Comparison of ENCODE assay signal across 7 mouse cellular contexts in the genomic region with DNA sequence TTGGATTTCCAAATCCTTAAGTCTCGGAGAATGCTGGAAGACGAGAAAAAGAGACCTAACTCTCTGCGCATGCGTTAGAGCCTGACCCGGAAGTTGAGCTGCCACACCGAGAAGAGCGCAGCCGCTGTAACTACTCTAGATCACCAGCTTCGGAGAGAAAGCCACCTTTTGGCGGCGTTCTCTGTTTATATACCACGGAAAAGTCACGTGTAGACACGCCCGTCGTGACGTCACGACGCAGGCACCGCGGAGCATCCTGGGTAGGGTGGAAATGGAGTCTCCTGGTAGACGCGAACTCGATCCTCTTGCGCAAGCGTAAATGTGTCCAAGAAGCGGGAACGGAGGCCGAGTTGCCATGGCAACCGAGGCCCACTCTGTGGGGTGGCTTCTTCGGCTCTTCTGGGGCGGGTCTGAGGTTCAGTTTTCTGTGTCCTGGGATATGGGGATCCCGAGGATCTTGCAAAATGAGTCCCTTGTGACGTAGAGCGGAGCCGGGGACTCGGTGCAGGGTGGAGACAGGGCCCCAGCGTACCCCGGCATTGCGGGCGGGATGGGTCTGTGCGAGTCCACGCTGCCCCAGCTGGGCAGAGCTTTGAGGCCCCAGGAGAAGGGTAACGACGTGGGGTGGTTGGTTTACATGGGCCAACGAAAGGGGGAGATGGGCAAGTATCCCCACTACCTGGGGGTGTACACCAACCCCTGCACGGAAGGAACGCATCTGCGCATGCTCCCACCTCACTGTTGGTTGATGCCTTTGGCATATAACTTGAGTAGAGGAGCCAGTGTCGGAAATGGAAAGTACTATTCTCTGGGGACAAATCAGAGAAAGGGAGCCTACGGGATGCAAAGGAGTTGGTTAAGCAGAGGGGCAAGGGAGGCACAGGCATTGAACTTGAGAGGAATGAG. TPM values are rescaled to one million over a fixed set of nuclear protein-coding genes. Genes with fewer than 3 reads are reported as not detected.
DNase-seq lines count a peak whose midpoint lies in the region; ATAC-seq and TF ChIP-seq lines count a peak whose summit lies in the region.

A gene (minus strand): TSS at position 53 of the 906 bp plus-strand sequence.
A gene (plus strand): TSS at position 234 of the 906 bp plus-strand sequence.

- H3K36me3 ChIP-seq in embryonic facial prominence, embryonic 10.5 days (replicated peaks) = peaks cover 29% of the 10 kb centered on the region
- peaks cover 23% of the 10 kb centered on the region for H3K36me3 ChIP-seq in intestine, postnatal 0 days (ENCODE audit: control insufficient read depth, insufficient read depth)
- H3K36me3 ChIP-seq in midbrain, embryonic 12.5 days = peaks cover 26% of the 10 kb centered on the region
- peaks cover 18% of the 10 kb centered on the region for H3K36me3 ChIP-seq in small intestine, adult 2 months (ENCODE audit: control insufficient read depth, insufficient read depth, low read length)

- H3K4me2 ChIP-seq in intestine, postnatal 0 days (replicated peaks; ENCODE audit: low read depth) = peak within 1 kb of the TSS; percentile 89
- peak within 1 kb of the TSS; percentile 92 for H3K4me2 ChIP-seq in midbrain, embryonic 12.5 days (replicated peaks)

- peak; percentile 99 for TF ChIP-seq POLR2A in small intestine, adult 2 months (IDR thresholded peaks at IDR 0.05; ENCODE audit: low read depth, low read length)

- intact Hi-C loops in left cerebral cortex, postnatal 4 days (cut with DNase I) = no loop called here

- TF ChIP-seq CTCF in intestine, postnatal 0 days (IDR thresholded peaks at IDR 0.05; ENCODE audit: low read depth) = peak; percentile 35; the same call in 1 of the 2 replicates
- no peak for TF ChIP-seq CTCF in small intestine, adult 2 months (IDR thresholded peaks at IDR 0.05; ENCODE audit: extremely low read depth, insufficient read length, insufficient replicate concordance, low read depth, low read length)

- H3K27ac ChIP-seq in embryonic facial prominence, embryonic 10.5 days (replicated peaks) = peak within 1 kb of the TSS; percentile 94
- H3K27ac ChIP-seq in intestine, postnatal 0 days (ENCODE audit: low read depth, low read length) = peak within 1 kb of the TSS; percentile 75
- H3K27ac ChIP-seq in midbrain, embryonic 12.5 days (replicated peaks) = peak within 1 kb of the TSS; percentile 93
- peak within 1 kb of the TSS; percentile 63 for H3K27ac ChIP-seq in small intestine, adult 2 months (ENCODE audit: insufficient read depth, low read depth, low read length)

- no peaks in the 10 kb centered on the region for H3K27me3 ChIP-seq in embryonic facial prominence, embryonic 10.5 days (replicated peaks; ENCODE audit: low read depth, poor library complexity, severe bottlenecking)
- H3K27me3 ChIP-seq in intestine, postnatal 0 days (replicated peaks; ENCODE audit: control insufficient read depth, insufficient read depth, low read length) = no peaks in the 10 kb centered on the region
- H3K27me3 ChIP-seq in midbrain, embryonic 12.5 days = 0 out of 2 replicates have a peak, but pooled peaks cover 3% of the 10 kb centered on the region
- no peaks in the 10 kb centered on the region for H3K27me3 ChIP-seq in small intestine, adult 2 months (ENCODE audit: control insufficient read depth, insufficient read depth, low read length)

- H3K9me3 ChIP-seq in embryonic facial prominence, embryonic 10.5 days = no peaks in the 10 kb centered on the region
- no peaks in the 10 kb centered on the region for H3K9me3 ChIP-seq in intestine, postnatal 0 days (ENCODE audit: control insufficient read depth)
- no peaks in the 10 kb centered on the region for H3K9me3 ChIP-seq in midbrain, embryonic 12.5 days

- peak; percentile 96 for DNase-seq in adrenal gland, postnatal 10 days
- DNase-seq in embryonic facial prominence, embryonic 10.5 days (ENCODE audit: low spot score) = peak; percentile 97
- peak; percentile 78 for DNase-seq in gonadal fat pad, adult 2 months (ENCODE audit: low read depth)
- peak; percentile 98 for DNase-seq in left cerebral cortex, postnatal 4 days

- H3K4me3 ChIP-seq in embryonic facial prominence, embryonic 10.5 days = peak within 1 kb of the TSS; percentile 80
- peak within 1 kb of the TSS; percentile 70 for H3K4me3 ChIP-seq in intestine, postnatal 0 days (ENCODE audit: low read depth, low read length)
- H3K4me3 ChIP-seq in midbrain, embryonic 12.5 days = peak within 1 kb of the TSS; percentile 75
- peak within 1 kb of the TSS; percentile 81 for H3K4me3 ChIP-seq in small intestine, adult 2 months (ENCODE audit: low read depth, low read length)

- ATAC-seq in intestine, postnatal 0 days = peak; percentile 92
- peak; percentile 94 for ATAC-seq in midbrain, embryonic 12.5 days (ENCODE audit: low FRiP score, low read depth)

- under 1% methylated on average over 51 of the region's 51 CpGs for WGBS in embryonic facial prominence, embryonic 10.5 days
- under 1% methylated on average over 51 of the region's 51 CpGs for WGBS in intestine, postnatal 0 days
- WGBS in midbrain, embryonic 12.5 days = 1% methylated on average over 51 of the region's 51 CpGs
- 1% methylated on average over 51 of the region's 51 CpGs for WGBS in small intestine, adult 2 months

- H3K4me1 ChIP-seq in embryonic facial prominence, embryonic 10.5 days = peaks cover 23% of the 10 kb centered on the region
- no peaks in the 10 kb centered on the region for H3K4me1 ChIP-seq in intestine, postnatal 0 days (replicated peaks; ENCODE audit: control insufficient read depth, insufficient read depth, low read length)
- peaks cover 17% of the 10 kb centered on the region for H3K4me1 ChIP-seq in midbrain, embryonic 12.5 days
- H3K4me1 ChIP-seq in small intestine, adult 2 months (ENCODE audit: control insufficient read depth, insufficient read depth, insufficient read length, low read length) = peaks cover 7% of the 10 kb centered on the region; the same call in 1 of the 2 replicates

- peak within 1 kb of the TSS; percentile 78 for H3K9ac ChIP-seq in intestine, postnatal 0 days (ENCODE audit: low read depth, low read length)
- H3K9ac ChIP-seq in midbrain, embryonic 12.5 days (replicated peaks) = peak within 1 kb of the TSS; percentile 82

RNA-seq across cellular contexts. Expression of the first gene that starts in this region (rescaled TPM):
- total RNA-seq in adrenal gland, postnatal 10 days (2021) = 10 to 100 TPM; 43.0 to 44.8 TPM
- 78.7 and 80.7 TPM in 2 replicates for polyA plus RNA-seq in embryonic facial prominence, embryonic 10.5 days (2016; fragmentation: Nextera tagmentation; extraction: Ambion mirVana)
- 32.5 and 37.8 TPM in 2 replicates for polyA plus RNA-seq in gonadal fat pad, adult 2 months (2012; rRNA removed)
- polyA plus RNA-seq in intestine, postnatal 0 days (2015; fragmentation: Nextera tagmentation; extraction: Ambion mirVana) = 43.3 and 43.5 TPM in 2 replicates
- 10 to 100 TPM; 50.8 to 51.0 TPM for total RNA-seq in left cerebral cortex, postnatal 4 days (2021)
- polyA plus RNA-seq in midbrain, embryonic 12.5 days (2016; fragmentation: Nextera tagmentation; extraction: Ambion mirVana) = 68.6 and 72.9 TPM in 2 replicates
- 17.1 and 43.5 TPM in 2 replicates for polyA plus RNA-seq in small intestine, adult 2 months (2012; rRNA removed)

RNA-seq across cellular contexts. Expression of the second gene that starts in this region (rescaled TPM):
- total RNA-seq in adrenal gland, postnatal 10 days (2021) = under 1 TPM; 0.21 to 0.33 TPM
- polyA plus RNA-seq in embryonic facial prominence, embryonic 10.5 days (2016; fragmentation: Nextera tagmentation; extraction: Ambion mirVana) = 0.25 and 0.54 TPM in 2 replicates
- 0.20 and 0.47 TPM in 2 replicates for polyA plus RNA-seq in gonadal fat pad, adult 2 months (2012; rRNA removed)
- 0.22 and 0.25 TPM in 2 replicates for polyA plus RNA-seq in intestine, postnatal 0 days (2015; fragmentation: Nextera tagmentation; extraction: Ambion mirVana)
- total RNA-seq in left cerebral cortex, postnatal 4 days (2021) = not detected
- polyA plus RNA-seq in midbrain, embryonic 12.5 days (2016; fragmentation: Nextera tagmentation; extraction: Ambion mirVana) = 0.34 and 0.72 TPM in 2 replicates
- not detected in 2 replicates for polyA plus RNA-seq in small intestine, adult 2 months (2012; rRNA removed)

Comparison
In these comparisons a context has a peak if more than half of its experiments do, and no peak if none do; other contexts are left out.
1. Peak in every context shown above with its lines: DNase-seq, ATAC-seq, H3K4me3 ChIP-seq and H3K27ac ChIP-seq.